Mouse (Mus musculus) CD4-positive, CD25-positive, alpha-beta regulatory T cell, adult 2 months (primary cell): Measurements from ENCODE around the gene Cnot11.

Source experiments
- DNase-seq: peaks from one replicate; pipeline ENCODE4 v3.0.0-alpha.2; 2012; ENCODE audit warnings: low read depth, low spot score

The Cnot11 gene

DNA sequence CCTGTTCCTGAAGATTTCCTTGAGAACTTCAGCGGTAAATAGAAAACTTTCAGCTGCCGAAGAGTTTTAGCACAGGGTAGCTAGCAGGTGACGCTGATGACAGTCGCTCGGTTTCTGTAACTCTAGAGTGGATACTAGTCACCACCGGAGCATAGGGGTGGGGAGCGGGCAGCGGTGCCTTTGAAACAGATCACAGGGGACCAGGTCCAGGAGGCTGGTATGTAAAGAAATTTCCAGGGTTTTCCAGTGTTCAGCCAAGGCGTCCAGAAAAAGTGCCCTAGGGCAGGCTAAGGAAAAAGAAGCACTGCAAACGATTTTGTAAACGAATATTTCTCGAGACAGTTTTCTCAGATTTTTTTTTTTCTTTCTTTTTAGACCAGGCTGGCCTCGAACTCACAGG, at the start of gene Cnot11:
Gene Cnot11, plus strand, starts transcription at position 162 of the 400 bp plus-strand sequence.
- DNase-seq: no peak

DNA sequence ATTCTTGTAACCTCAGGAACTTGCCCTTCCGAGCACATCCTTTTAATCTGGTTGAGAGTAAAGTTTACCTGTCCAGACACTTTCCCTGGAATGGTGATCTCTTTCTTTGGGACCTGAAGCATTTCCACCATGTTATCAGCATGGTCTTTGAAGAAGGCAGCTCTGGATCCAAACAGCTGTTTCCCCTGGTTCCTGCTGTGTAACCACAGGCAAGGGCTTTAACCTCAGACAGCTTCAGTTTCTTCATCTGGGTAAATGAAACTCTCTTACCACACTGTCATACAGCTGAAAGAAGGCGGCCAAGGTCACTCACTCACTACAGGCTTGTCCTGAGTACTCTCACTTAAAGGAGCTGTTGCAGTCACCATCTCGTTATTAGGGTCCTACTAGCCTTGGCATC, 47.4 kb upstream of the Cnot11 start:
- DNase-seq: no peak

DNA sequence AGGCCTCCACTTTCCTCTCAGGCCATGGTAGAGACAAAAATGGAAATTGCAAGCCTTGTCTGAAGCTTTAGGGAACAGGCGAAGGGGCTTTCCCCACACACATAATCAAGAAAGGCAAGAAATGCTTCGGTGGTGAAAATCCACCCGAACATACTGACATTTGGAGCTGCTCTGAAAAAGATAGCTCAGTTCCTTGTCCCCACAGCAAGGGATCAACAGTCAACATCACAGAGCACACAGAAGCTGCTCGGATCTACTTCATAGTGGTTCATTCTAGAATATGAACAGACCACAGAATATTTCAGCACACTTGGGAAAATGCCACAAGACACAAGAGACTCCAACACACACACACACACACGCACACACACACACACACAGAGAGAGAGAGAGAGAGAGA, 41.6 kb upstream of the Cnot11 start:
- DNase-seq: no peak

DNA sequence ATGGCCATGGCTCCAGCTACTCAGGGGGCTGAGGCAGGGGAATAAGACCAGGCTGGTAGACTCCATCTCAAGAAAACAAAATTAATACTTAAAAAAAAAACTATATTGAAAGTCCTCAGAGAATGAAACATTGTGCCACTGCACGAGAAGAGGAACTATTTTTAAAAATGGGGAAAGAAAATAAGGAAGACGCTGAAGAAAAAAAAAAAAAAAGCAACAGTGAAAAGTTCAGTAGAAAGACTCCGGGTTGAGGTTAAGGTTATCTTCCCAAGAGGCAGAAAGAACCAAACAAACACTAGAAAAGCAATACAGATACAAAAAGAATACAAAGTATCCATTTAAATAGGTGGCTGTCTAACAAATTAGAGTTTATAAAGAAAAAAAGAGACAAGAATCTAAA, 41.1 kb upstream of the Cnot11 start:
- no peak for DNase-seq

DNA sequence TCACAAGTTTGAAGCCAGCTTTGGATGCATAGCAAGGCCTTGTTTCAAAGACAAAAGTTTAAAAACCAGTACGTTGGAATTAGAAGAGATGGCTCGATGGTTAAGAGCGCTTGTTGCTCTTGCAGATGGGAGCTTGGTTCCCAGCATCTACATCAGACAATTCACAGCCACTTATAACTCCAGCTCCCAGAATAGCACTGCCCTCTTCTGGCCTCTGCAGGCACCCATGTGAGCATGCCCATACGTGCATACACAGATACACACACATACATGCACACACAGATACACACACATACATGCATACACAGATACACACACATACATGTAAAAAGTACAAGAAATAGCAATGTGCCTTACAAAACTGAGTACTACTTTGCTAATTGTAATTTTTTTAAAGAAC, 37.8 kb upstream of the Cnot11 start:
- DNase-seq: no peak

DNA sequence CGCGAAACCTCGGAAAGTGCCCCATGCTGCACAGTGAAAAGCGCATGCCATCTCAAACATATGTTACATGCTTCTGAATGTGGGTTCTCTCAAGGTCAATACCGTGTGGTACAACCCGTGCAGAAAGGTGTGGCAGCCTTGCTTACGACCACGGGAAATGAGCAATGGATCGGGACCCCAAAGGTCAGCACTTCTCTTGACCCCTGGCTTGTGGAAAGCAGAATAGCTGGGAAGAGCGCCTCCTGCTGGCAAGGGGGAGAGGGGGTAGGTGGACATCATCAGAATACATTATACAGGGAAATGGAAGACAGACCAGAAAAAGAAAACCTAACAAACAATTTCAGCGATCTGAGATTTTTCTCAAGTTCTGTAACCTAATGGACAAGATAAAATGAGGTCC, 37.0 kb upstream of the Cnot11 start:
- no peak for DNase-seq

DNA sequence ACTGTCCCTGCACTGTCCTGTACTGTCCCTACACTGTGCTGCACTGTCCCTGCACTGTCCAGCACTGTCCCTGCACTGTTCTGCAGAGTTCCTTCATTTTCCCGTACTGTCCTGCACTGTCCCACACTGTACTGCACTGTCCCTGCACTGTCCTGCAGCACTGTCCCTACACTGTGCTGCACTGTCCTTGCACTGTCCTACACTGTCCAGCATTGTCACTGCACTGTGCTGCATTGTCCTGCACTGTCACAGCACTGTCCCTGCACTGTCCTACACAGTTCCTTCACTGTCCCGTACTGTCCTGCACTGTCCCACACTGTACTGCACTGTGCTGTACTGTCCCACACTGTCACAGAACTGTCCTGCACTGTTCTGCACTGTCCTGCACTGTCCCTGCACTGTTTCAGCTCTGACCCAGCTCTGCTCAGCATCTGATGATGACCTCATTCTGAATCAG, 35.3 kb upstream of the Cnot11 start:
- no peak for DNase-seq

DNA sequence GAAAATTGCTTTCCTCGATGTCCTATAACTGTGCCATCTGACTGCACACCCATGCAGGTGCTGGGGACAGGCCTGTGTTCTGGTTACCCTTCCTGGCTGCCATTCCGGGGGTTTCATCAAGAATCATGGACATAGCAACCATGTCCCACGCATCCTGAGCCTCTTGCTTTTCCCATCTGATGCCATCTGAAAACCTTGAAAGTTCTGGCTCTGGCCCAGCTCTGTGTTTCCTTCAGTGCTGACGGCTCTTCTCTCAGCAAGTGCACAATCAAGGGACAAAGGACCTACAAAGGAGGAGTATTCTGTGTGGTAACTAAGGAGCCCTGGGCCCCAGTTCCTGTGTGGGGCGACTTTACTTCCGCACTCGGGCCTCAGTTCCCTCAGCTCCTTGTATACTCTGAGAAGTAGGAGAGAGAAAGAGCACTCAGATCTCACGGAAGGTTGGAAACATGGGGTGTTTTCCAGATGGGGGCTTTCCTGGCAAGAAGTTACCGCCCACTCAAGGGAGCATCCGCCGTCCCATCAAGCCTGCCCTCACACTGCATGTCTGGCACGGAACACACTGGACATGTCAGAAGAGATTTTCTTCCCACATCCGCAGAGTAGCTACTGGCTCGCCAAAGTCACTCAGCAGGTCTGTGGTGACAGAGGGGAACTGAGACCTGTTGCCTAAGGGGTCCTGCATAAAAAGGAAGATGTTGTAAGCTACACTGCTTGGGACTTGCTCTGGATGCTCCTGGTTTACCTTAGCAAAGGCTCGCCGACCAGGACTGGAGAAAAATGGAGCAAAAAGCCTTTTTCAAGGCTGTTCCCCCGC, 31.8 kb upstream of the Cnot11 start:
- peak; percentile 20 for DNase-seq

DNA sequence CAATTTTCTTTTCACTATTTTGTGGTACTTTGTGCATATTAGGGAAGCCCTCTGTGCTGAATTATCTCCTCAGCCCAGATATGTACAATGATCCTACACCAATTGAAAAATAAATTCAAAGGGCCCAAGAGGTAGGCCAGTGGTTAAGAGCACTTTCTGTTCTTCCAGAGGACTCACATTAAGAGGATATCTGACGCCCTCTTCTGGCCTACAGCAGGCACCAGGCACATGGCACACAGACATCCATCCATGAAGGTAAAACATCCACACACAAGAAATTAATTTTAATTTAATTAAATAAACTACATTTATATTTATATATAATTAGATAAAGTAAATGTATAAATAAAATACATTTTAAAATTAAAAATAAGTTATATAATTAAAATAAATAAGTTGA, 30.5 kb upstream of the Cnot11 start:
- DNase-seq: peak; percentile 47

DNA sequence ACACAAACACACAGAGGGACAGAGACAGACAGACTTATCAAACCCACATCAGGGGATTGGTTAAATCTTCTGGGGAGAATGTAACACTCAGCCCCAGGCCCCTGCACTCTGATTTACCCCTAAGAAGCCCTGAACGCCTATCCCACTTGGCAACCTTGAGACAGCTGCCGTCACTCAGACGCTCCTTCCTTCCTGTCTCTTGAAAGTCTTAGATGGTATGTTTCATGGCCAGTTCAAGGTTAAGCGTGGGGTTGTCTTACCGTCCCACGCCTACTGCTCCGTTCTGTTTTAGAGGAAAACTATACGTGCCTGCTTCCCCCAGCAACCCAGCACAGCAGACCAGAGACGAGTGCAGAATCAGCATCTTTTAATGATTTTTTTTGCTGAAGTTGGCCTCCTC, 29.2 kb upstream of the Cnot11 start:
- no peak for DNase-seq

DNA sequence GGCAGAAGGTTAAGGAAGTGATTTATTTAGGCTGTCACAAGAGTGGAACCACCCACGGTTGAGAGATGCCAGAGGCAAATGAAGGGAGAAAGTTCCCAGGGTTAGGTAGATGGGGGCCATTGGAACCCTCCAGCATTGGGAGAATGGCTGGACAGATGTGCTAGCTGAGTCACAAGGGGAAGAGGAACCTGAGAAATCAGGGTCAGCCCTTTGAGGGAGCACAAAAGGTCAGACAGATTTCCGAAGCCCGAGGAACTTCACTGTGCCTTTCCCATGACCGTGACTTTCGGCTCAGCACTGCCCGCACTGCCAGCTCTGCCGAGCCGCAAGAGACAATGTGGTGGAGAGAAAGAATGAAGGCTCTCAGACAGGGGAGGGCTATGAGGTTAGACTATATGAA, 23.0 kb upstream of the Cnot11 start:
- no peak for DNase-seq

DNA sequence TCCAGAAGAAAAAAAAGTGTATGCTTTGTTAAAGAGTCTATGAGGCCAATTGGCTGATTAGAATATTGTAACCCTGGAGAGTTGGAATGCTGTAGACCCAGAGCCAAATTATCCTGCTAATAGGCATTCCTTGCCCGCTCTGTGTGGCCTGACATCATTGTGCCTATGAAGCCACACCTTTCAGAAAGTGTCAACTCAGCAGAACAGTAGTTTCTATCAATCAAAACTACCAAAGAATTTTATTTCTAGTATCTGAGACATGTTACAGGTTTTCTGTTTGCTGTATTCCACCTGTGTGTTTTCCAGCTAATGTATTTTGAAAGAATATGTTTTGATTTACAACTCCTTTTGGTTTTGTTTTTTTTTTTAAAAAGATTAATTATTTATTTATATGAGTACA, 22.6 kb upstream of the Cnot11 start:
- DNase-seq: no peak

DNA sequence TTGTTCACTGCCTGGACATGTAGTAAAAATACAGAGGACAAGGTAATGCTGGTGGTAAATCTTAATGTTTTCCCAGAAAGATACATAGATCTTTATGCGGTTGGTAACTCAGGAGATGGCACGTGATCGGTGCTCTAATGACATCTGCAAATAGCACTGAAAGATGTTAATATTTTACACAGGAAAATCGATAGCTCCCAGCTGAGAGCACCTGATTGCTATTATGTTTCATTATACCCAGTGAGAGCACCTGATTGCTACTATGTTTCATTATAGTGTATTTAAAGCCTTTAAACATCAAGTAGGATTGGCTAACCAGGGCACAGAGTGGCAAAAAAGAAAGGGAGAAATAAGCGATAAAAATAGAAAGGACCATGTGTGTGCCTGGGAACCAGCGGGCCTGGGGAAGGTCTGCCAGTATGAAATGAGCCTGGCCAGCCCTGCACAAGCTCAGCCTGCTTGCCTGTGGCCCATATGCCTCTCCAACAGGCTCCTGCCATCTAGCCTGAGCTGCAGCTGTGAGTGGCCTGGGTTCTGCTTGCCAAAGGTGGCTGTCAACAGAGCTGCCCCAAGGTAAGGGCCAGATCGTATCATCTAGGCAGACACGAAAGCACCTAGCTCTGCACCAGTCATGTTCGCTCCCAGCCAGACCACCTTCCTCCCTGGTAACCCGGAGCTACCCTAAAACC, 19.3 kb upstream of the Cnot11 start:
- DNase-seq: no peak

DNA sequence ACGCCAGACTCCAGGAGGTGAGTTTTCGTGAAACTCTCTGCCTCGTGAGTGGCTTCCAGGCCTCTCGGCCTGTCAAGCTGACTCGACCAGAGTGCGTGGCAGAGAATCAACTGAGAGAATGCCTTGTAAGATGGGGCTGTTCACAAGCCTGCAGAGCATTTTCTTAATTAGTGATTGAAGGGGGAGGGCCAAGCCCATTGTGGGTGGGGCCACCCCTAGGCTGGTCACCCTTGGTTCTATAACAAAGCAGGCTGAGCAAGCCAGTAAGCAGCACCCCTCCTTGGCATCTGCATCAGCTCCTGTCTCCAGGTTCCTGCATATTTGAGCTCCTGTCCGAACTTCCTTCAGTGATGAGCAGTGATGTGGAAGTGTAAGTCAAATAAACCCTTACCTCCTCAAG, 13.5 kb upstream of the Cnot11 start:
- no peak for DNase-seq

DNA sequence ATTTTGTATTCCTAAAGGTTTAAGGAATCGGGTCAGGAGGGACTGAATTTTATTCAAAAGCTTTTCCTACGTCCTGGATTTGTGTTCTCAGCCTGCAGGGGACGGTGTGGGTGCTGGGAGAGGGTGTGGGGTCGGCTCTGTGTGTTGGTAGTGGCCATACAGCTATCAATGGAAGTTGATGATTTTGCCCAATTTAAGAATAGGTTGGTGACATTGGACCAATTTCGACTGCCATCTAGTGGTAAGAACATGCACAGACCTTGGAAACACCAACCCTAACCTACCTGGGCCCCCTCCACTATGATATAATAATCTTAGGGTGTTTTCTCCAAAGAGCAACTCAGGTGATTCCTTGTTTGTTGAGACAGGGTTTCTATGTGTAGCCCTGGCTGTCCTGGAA, 12.3 kb upstream of the Cnot11 start:
- peak; percentile 72 for DNase-seq

DNA sequence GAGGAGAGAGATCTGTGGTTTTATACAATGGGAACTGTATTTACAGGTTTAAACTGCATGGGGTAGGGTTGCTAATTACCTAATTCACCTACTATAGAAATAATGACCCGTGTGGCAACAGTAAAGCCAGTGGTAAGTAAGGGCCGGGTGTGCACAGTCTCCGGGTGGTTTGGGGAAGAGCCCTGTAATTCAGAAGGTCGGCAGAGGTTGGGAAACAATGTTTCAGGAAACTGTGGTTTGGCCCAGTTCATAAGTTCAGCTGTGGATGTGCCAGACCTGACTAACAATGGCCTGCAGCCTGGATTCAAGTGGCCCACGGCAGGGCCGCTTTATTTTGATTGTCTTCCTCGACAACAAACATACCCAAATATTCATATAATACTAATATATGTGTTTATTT, 9.0 kb upstream of the Cnot11 start:
- no peak for DNase-seq

DNA sequence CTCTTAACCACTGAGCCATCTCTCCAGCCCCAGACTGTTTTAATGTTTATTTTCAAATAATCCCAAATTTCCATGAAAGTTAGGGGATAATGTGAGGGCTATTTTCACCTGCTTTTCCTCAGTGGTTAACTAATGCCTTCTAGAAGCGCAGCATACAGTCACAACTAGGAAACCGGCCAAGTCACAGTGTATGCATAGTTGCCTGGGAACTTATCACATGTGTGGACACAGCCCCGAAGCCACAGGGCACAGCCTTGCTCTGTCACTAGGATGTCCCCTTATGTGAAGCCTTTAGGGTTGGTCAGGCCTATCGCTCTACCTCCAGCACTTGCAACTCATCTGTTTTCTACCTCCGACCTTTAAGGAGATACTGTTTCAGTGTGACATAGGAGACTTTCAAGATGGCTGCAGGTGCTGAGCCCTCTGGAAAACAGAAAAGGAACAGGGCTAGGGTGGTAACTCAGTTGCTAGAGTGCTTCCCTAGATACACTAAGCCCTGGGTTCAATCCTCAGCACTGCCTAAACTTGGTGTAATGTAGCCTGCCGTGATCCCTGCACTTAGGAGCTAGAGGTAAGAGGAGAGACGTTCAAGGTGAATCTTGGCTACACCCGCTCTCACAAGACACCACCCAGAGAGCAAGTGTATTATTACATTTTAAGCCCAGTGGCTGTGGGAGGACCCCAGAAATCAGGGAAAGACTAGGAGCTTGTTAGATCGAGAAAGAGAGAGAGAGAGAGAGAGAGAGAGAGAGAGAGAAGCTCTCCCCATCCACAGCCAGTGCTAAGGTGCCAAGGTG, 8.2 kb upstream of the Cnot11 start:
- DNase-seq: no peak

DNA sequence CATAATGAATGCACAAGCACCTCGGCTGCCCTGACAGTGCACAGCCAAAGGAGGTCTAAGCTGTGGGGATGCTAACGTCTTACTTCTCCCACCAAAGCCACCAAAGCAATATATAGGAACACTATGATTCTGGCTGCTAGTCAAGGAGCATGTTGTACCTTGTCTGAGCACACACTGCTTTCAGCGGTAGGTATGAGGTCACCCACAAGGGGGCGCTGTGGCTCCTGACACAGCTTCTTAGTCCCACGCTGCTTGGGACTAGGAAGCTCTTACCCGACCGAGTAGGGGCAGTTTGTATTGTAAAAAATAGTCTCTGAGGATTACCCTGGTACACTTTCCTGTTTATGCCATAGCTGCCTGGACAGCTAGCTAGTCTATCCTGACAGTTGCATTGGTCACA, 7.4 kb upstream of the Cnot11 start:
- DNase-seq: peak; percentile 91

DNA sequence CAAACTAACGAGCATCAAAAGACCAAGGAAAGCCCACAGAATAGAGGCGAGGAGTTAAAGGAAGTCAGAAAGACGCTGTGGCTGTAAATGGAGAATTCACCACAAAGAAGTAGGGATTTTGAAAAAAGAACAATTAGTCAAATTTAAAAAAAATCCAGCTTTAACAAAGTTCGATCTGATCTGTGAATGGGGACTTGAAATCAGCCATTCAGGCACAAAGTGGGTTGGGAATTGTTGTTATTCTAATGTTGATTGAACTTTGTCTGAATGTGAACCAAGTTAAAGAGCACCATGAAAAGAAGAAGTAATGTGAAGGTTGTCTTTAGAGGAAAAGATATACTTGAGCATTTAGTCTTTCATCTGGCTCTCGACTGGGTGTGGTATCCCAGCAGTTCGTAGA, 6.5 kb upstream of the Cnot11 start:
- no peak for DNase-seq

DNA sequence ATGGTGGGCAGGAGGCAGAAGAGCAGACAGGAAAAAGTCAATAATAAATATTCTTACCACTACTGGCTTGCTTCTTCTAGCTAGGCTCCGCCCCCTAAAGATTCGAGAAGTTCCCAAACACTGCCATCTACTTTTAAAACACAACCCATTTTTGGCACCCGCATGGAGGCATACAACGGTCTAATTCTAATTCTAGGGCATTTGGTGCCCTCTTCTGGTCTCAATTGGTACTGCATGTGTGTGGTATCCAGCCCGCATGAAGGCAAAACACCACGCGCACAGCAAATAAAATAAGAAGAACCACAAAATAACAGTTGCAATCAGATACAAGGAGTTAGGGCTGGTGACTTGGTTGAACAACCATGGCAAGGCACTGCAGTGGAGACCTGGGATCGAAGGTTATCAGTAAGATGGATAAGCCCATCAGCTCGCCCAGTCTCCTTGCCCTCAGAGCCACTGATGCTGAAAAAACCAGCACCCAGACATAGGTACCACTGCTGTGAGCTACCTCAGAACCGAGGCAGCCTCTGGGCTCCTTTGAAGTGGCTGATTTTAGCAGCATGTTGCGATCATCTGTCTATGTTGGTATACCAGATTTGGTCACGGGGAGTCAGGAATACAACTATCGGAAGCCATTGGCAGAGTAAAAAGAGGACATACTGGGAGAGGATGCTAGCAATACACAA, 4.4 kb upstream of the Cnot11 start:
- peak; percentile 89 for DNase-seq

DNA sequence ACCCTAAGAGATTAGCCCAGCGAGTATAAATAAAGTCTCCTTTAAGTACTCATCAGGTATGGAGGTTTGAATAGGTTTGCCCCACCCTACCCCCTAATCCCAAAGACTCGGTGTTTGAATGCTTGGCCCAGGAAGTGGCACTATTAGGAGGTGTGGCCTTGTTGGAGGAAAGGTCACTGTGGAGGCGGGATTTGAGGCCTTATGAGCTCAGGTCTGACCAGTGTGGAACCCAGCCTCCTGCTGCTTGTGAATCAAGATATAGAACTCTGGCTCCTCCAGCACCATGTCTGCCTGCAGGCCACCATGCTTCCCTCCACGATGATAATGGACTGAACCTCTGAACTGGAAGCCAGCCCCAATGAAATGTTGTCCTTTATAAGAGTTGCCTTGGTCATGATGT, 3.8 kb upstream of the Cnot11 start:
- no peak for DNase-seq

DNA sequence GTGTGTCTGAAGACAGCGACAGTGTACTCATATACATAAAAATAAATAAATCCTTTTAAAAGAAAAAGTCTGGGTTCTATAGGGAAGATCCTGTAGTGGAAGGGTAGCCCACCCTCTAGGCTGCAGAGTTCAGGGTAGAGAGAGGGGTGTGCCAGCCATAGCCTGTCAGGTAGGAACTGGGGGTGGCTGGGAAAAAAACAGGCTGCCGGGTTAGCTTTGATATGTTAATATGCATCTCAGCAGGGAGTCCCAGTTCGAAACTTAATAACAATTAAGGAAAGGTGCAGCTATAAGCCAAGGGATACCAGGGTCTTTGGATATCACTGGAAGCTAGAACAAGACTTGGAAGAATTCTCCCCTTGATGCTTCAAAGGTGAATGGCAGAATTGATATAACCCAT, 875 bp upstream of the Cnot11 start:
- DNase-seq: no peak
